Mouse (Mus musculus): ENCODE data around the gene Rab34. TPM values are rescaled to one million over a fixed set of nuclear protein-coding genes. Genes with fewer than 3 reads are reported as not detected.
A peak's percentile ranks its signal among the peaks of the same experiment; 100 is the strongest.
"Not testable (repeated sequence)": the region's sequence is repeated elsewhere in the genome, so short reads cannot be mapped to it uniquely, and the experiment has no call there.

Rab34 gene
- total RNA-seq, 2 experiments from 2014 or later: 4.2 to 4.5 TPM

DNA sequence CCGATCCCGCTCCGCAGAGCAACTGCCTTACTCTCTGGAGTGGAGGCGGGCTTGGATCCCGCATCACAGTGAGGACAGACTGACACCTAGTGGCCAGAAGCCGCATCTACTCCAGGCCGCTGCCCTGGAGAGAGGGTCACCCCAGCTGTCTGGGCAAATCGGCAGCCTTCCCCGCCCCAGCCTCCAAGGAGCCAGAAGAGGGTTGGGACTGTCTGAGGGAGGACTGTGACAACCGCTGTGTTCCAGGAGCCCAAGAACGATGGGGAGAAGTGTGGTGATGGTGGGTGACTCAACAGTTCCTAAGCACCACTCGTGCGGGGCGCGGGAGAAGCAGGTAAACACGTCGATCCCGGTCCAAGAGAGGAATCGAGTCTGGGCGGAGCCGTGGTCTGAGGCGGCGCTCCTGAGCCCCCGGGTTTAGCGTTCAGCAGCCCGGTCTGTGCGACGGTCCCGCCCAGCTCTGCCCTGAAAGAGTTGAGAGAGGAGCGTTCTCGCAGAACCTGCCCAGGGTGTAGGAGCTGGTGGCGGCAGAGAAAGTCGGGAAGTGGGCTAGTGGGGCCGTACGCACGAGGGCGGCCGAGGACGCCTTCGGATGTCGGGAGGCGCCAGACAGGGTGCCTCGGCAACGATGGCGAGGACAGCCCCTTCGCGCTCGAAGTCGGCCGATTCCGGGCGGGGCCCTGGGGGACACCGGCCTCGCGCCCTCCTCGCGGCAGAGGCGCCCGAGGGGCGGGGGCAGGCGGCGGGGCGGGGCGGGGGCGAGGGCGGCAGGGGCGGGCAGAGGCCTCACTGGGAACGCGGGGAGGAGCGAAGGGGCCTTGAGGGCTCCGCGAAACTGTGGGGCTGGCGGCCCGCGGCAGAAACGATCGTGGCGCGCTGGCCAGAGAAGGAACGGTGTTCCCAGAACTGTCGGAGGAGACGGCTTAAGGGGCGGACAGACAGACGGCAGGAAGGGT is 10.0 kb upstream of the Rab34 start:
- peak; percentile 95 to 96 for DNase-seq
- intact Hi-C loops (cut with DNase I): loop anchor here (1.0 to 5.0 kb wide), 3 partner anchors 19 to 196 kb away; partner anchors contain the start of gene Phf12

DNA sequence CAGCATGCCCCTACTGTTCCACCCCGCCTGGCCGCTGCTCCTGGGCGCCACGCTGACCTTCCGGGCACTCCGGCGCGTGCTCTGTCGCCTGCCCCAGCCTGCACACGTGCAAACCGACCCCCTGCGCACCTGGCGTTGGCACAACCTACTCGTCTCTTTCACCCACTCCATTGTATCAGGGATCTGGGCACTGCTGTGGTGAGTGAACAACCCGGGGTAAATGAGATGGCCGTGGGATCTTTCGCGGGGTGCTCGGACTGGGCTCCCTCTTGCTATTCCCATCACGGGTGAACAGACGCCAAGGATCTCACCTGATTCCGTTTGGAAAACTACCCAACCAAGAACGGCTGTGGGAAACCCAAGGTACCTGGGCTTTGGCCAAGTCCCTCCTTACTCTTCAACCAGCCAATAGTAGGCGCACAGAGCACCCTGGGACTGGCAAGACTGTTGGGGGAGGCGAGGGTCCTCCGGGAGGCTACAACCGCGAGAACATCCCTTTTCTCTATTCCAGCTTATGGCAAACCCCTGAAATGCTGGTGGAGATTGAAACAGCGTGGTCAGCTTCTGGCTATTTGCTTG is 9.3 kb upstream of the Rab34 start:
- DNase-seq: no peak
- intact Hi-C loops (cut with DNase I): loop anchor here (1.0 to 5.0 kb wide), 3 partner anchors 20 to 197 kb away; partner anchors contain the start of gene Phf12

DNA sequence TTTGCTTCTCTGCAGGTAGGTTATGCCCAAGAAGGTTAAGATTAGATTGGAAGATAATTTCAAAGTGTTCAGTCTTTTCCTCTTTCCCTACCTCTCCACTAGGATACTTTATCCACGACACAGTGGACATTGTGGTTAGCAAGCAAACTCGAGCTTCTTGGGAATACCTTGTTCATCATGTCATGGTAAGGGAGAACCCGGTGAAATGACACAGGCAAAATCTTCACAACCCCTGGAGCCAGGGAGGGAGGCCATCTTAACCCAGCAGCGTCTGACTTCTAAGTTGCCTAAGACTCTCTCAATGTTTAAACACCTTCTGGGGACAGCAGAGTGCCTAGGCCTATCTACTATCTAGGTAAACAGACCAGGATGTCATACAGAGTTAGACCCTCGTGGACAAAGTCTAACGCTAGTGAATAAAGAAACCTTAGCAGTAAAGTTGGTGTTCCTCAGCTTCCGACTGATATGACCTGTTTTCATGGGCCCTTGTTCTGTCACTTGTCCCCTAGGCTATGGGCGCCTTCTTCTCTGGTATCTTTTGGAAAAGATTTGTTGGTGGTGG is 8.7 kb upstream of the Rab34 start:
- intact Hi-C loops (cut with DNase I): loop anchor here (2.0 to 5.0 kb wide), 2 partner anchors 121 to 197 kb away; partner anchors contain the start of gene Phf12
- DNase-seq: no peak

DNA sequence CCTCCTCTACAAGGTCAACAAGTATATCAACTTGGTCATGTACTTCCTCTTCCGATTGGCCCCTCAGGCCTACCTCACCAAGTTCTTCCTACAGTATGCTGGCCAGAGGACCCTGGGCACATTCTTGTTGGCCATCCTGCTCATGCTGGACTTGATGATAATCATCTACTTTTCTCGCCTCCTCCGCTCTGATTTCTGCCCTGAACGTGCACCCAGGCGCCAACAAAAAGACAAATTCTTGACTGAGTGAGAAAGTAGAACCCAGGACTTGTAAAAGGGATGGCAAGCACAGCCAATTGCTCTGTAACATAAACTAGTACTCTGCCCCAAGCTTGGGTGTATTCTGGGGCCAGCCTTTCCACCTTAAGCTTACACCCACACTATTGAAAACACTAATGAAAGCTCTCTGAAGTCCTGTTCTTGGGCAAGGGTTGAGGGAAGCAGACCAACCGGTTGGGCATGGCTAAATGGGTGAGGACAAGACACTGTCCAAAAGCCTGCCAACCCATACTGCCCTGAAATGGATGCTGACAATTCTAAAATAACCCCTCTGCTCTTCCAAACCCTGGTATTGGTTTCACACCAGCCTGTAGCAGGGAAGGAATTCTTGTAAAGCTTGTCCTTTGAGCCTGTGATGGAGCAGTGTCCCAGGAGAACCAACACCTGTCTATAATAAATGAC is 8.0 kb upstream of the Rab34 start:
- DNase-seq: no peak
- intact Hi-C loops (cut with DNase I): no loop called here

DNA sequence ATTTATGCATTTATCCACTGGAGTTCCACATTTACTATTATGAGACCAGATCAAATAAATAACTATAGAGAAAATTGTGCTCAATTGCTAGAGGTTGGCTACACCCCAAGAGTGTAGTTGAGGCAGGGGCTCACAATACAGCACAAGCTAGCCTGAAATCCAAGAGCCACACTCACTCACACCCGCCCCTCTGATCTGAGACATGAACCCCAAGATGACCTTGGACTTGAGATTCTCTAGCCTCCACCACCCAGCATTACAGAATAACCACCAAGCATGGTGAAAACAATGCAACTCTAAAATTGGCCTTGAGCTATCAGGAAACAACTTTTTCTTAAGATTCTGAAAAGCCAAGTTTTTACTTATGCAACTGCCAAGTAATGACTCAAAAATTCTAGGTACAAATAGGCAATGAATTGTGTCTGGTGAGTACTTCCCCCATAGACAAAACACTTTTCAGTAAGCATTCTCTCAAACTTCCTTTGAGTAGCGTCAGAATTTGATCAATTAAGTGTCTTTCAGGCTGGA is 6.3 kb upstream of the Rab34 start:
- intact Hi-C loops (cut with DNase I): no loop called here

DNA sequence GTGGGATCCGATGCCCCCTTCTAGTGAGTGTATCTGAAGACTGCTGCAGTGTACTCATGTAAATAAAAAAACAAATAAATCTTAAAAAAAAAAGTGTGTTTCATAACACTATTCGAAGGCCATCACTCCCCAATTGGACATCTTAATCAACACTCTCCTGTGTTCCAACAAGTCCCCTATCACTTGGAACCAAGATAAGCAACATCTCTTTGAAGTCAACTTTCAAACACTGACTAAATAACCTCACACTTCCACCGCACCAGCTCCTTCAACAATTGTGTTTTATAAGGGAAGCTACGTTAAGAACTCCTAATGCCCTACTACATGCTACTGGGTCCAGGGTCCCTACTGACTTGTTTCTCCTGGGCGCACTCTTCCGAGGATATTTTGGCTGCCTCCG is 5.8 kb upstream of the Rab34 start:
- no peak for DNase-seq
- intact Hi-C loops (cut with DNase I): no loop called here

More for the DNA sequence above, 6.3 kb upstream of the Rab34 start:
- DNase-seq: no peak

DNA sequence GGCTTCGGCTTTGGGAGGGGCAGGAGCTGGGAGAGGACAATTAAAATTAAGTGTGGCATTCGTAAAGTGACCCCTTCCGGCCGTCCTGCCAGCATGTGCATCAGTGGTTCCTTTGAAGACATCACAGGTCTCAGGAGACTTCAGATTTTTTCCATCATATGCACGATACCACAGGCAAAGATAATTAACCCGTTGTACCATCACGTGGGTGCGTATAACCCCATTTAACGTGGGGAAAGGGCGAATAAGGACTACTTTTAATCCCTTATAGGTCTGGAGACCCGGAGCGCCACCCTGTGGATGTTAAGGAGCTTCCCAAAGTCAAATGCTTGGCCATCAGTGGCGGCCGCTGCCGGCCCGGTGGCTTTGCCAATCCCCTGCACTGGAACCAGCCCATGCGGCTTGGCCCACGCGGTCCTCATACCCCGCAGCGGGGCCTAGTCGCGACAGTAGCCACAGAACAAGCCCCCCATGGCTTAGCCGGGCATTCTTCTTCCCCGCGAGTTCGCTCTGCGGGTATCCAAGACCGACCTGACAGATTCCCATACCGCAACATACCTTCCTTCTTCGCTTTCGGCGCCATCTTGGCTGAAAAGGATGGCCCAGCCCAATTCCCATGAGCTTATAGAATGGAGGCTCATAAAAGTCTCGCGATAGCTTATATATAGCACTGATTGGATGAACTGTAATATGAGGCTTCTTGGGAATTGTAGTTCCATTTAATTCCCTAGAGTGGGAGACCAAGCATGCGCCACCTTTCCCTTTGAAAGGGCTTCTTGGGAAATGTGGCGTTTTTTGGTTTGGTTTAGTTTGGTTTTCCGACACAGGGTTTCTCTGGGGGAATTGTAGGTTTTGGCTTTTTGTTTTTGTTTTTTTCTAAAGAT is 5.0 kb upstream of the Rab34 start, which contains the start of gene Rpl23a:
Gene Rpl23a, minus strand, starts transcription at position 624 of the 884 bp plus-strand sequence.
- DNase-seq: peak; percentile 46 to 79
- intact Hi-C loops (cut with DNase I): no loop called here

DNA sequence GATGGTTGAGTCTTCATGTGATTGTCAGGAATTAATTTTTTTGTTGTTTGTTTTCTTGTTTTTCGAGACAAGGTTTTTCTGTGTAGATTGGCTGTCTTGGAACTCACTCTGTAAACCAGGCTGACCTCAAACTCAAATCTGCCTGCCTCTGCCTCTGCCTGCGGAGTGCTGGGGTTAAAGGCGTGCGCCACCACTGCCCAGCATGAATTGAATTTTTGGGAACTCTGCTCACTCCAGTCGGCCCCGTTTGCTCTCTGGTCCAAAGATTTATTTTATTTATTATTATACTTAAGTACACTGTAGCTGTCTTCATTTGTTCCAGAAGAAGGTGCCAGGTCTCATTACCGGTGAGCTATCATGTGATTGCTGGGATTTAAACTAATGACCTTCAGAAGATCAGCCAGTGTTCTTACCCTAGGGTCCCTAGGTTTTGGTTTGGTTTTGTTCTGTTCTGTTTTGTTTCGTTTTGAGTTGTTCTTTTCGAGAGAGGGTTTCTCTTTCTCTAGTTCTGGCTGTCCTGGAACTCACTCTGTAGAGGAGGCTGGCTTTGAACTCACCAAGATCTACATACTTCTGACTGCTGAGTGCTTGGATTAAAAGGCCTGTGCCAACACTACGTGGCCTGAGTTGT is 4.2 kb upstream of the Rab34 start:
- DNase-seq: no peak
- intact Hi-C loops (cut with DNase I): no loop called here

DNA sequence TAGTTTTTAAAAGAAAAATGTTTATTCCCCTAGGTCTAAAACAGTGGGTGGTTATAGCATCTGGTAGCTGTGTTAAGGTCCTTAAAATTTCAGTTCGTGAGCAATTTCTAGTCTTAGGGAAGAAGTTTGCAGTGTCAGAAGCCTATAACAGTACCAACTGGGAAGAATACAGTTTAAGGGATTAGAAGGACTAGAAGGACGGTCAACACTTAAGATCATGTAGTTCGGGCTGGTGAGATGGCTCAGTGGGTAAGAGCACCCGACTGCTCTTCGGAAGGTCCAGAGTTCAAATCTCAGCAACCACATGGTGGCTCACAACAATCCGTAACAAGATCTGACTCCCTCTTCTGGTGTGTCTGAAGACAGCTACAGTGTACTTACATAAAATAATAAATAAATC is 3.5 kb upstream of the Rab34 start:
- DNase-seq; intact Hi-C loops (cut with DNase I): not testable (repeated sequence)

DNA sequence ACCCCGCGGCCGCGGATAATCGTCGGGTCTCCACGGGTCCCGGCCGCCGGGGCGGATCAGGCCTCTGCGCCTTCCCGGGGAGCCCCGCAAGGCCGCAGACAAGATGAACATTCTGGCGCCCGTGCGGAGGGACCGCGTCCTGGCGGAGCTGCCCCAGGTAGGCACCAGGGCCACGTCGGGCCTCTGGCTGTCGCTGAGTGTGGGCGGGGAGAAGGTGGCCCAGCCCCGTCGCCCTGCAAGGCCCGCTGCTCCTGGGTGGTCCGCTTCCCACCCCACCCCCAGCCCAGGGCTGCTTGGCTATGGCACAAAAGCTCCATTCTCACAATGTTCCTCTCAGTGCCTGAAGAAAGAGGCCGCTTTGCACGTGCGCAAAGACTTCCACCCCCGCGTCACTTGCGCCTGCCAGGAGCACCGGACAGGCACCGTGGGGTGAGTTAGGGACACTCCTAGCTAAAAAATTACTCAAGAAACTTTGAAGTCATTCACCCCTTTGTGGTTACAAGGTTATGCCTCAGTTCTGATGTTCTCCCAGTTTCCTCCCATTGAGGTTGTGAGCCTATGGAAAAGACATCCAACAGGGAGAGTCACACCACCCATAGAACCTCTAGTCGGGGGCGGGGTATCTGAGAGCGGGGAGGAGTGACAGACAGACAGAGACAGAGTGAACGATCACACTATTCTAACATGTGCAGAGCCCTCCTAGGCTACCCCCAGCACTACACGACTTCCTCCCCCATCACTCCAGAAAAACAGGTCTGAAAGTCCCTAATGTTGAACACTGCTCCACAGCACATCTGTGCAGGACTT is 1.2 kb downstream of the Rab34 start:
- intact Hi-C loops (cut with DNase I): no loop called here
- DNase-seq: peak in 1 of 2 experiments; percentile 47

DNA sequence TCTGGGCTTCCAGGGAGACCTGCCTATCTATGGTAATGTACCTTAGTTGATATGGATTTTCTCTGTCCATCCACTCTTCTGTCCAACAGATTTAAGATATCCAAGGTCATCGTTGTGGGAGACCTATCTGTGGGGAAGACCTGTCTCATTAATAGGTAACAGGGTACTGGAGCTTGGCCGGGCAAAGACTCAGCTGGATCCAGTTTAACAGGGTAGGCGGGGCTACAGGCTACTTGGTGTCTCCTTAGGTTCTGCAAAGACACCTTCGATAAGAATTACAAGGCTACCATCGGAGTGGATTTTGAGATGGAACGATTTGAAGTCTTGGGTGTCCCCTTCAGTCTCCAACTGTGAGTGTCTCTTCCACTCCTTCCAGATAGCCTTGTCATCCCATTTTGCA is 1.8 kb downstream of the Rab34 start:
- DNase-seq: no peak
- intact Hi-C loops (cut with DNase I): no loop called here

DNA sequence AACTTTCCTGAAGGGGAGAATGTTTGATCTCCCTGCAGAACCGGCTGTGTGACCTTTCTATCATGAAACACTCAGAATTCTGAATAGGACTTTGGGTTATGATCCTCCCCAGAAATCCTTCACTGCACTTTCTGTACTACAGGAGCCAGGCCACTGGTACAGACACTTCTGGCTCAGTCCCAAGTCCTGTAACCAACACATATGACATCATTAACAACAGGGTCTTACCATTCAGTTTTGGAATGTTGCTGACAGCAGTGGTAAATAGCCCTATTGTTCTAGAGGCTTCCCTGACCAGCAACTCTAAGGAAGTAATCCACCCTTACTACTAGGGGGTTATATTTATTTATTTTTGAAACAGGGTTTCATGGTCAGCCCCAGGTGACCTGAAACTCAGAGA is 4.9 kb downstream of the Rab34 start, which contains the start of gene Proca1:
Gene Proca1, plus strand, starts transcription at position 280 of the 400 bp plus-strand sequence.
- intact Hi-C loops (cut with DNase I): no loop called here
- no peak for DNase-seq

DNA sequence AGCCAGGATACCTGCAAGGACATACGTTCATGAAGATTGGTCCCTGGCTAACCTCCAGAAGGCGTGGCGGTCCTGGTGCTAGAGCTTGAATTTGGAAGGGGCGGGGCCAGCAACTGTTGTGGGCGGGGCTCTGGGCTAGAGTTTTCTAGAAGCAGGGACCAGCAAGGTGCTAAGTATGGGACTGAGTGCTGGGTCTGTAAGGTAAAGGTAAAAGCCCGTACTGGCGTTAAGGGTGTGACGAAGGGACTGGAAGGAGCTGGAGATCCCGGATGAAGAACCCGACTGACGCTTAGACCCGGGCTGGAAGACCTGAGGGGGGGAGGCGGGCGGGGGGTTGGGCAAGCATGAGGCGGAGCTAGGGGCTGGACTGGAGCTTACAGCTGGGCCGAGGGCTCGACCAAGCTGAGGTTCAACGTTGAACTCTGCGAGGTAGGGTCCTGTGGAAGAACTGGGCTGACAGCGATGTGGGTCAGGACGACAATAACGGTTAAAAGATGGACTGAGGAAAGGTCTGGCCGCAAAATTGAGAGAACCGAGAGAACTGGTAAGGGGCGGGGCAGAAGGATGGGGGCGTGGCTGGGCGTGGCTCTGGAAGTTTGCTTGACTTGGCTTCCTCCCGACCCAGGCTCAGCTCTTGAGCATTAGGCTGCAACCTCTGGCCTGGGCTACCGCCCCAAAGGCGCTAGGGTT is 6.3 kb downstream of the Rab34 start:
- intact Hi-C loops (cut with DNase I): no loop called here
- DNase-seq: peak; percentile 68 to 86

DNA sequence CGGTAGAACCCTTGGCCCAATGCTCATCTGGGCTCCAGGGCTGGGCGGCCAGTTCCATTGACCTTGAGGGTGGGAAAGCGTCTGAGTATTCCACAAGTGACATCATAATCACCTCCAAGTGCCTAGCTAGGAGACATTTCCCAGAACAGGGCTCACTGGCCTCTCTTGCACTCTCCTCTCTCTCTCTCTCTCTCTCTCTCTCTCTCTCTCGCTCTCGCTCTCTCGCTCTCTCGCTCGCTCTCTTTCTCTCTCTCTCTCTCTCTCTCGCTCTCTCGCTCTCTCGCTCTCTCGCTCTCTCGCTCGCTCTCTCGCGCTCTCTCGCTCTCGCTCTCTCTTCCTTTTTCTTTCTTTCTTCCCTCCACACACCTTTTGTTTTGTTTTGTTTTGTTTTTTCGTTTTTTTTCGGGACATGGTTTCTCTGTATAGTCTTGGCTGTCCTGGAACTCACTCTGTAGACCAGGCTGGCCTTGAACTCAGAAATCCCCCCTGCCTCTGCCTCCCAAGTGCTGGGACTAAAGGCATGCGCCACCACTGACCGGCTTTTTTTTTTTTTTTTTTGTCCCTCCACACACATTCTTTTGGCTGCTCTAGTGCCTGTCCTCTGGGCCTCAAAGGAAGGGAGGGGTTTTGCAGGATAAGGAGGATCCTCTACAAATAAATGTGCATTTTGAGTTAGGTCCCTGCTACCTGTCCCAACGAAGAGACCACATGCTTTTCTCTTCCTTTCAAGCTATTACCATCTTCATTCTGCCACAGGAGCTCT is 7.1 kb downstream of the Rab34 start:
- DNase-seq: no peak

DNA sequence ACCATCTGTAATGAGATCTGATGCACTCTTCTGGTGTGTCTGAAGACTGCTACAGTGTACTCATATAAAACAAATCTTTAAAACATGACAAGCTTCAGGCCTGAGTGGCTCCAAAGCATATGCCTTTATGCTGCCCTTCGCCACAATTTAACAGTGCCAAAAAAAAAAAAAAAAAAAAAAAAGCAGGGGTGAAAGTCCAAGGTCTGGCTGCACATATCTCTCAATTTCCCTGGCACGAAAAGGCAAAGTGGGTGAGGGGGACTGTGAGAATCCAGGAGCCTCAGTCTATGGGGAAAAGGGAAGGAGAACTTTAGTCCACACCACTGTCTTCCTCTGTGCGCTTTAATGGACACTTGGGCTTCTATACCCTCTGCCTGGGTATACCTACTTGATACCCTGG is 14.1 kb downstream of the Rab34 start:
- DNase-seq: no peak
- intact Hi-C loops (cut with DNase I): no loop called here

More for the DNA sequence above, 7.1 kb downstream of the Rab34 start:
- intact Hi-C loops (cut with DNase I): no loop called here

DNA sequence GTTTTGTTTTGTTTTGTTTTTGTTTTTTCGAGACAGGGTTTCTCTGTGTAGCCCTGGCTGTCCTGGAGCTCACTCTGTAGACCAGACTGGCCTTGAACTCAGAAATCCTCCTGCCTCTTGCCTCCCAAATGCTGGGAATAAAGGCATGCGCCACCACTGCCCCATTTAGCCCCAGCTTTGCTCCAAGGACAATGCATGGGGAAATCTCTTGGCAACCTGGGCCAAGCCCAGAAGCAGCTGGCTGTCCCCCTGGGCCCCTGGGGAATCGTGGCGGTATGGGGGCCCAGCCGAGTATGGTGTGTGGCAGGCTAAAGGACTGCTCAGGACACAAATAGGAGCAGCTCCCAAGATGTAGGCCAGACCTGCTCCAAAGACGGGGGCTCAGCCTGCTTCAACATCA is 16.1 kb downstream of the Rab34 start:
- intact Hi-C loops (cut with DNase I): no loop called here
- DNase-seq: no peak
